Mouse (Mus musculus) lung, embryonic 15.5 days (tissue): Measurements from ENCODE around the gene Zfyve16. TPM values are rescaled to one million over a fixed set of nuclear protein-coding genes. Genes with fewer than 3 reads are reported as not detected.

ENCODE experiments used
- ATAC-seq: fragments of 200-750 bp; cut with Nextera tagmentation; 2 replicates; pipeline ENCODE4 v1.8.0; 2017; ENCODE audit warnings: moderate number of reproducible peaks, borderline replicate concordance; ENCODE audit not compliant: low FRiP score, low TSS enrichment; ENCODE audit errors: extremely low read depth
- H3K27ac ChIP-seq: fragments of 300-500 bp; sonication (generic); 2 replicates; pipeline ENCODE4 v1.5.1; 2015; ENCODE audit warnings: moderate library complexity, mild to moderate bottlenecking, inconsistent platforms
- H3K27me3 ChIP-seq: fragments of 300-500 bp; sonication (generic); 2 replicates; pipeline ENCODE4 v1.6.1; 2015; ENCODE audit warnings: inconsistent platforms
- H3K36me3 ChIP-seq: fragments of 300-500 bp; sonication (generic); 2 replicates; pipeline ENCODE4 v1.6.1; 2015; ENCODE audit warnings: inconsistent platforms
- H3K4me1 ChIP-seq: fragments of 300-500 bp; sonication (generic); 2 replicates; pipeline ENCODE4 v1.6.1; 2015; ENCODE audit warnings: inconsistent platforms
- H3K4me2 ChIP-seq: fragments of 300-500 bp; sonication (generic); 2 replicates; pipeline ENCODE4 v1.6.1; 2015; ENCODE audit warnings: inconsistent platforms, mild to moderate bottlenecking, moderate library complexity
- H3K4me3 ChIP-seq: fragments of 300-500 bp; sonication (generic); 2 replicates; pipeline ENCODE4 v1.5.1; 2015; ENCODE audit warnings: mild to moderate bottlenecking, inconsistent platforms
- H3K9ac ChIP-seq: fragments of 300-500 bp; sonication (generic); 2 replicates; pipeline ENCODE4 v1.6.1; 2015; ENCODE audit warnings: inconsistent platforms
- H3K9me3 ChIP-seq: fragments of 300-500 bp; sonication (generic); 2 replicates; pipeline ENCODE4 v1.6.1; 2016; ENCODE audit warnings: inconsistent platforms
- WGBS: fragments of 180-500 bp; shearing (Covaris S2); methylation state at CpG from one replicate; pipeline ENCODE4 v1.1.7; 2015; 5-methylcytosine and 5-hydroxymethylcytosine counted together
- polyA plus RNA-seq: library from polyadenylated mRNA; unstranded; fragments of >200 nt; fragmentation: Nextera tagmentation; extraction: Ambion mirVana; gene quantifications from 2 replicates; pipeline ENCODE4 v1.2.1, GENCODE M21; 2015

The Zfyve16 gene
- polyA plus RNA-seq, 1 experiment from 2014 or later, result 10.2 TPM

- H3K27me3 ChIP-seq, result no peaks in the 10 kb centered on the region
- ATAC-seq, result no peak
- H3K4me1 ChIP-seq, result no peaks in the 10 kb centered on the region
- no peaks in the 10 kb centered on the region; the same call in 1 of the 2 replicates for H3K36me3 ChIP-seq
- H3K4me3 ChIP-seq, result no peak overlapping the region
- no peak overlapping the region for H3K4me2 ChIP-seq
- no peak overlapping the region for H3K9ac ChIP-seq
- 62% methylated on average over 3 of the region's 3 CpGs for WGBS
- H3K9me3 ChIP-seq, result no peaks in the 10 kb centered on the region
- no peak overlapping the region for H3K27ac ChIP-seq
Observed at GRCm38 (mm10) chr13:92464698-92465097, 66.0 kb downstream of the Zfyve16 start.

GRCm38 (mm10) chr13:92446872-92447271 is 83.8 kb downstream of the Zfyve16 start:
- ATAC-seq, result no peak
- no peaks in the 10 kb centered on the region for H3K9me3 ChIP-seq
- H3K4me1 ChIP-seq, result no peaks in the 10 kb centered on the region
- no peak overlapping the region for H3K27ac ChIP-seq
- no peak overlapping the region for H3K4me3 ChIP-seq
- H3K27me3 ChIP-seq, result no peaks in the 10 kb centered on the region
- no peak overlapping the region for H3K9ac ChIP-seq
- 91% methylated on average over 7 of the region's 7 CpGs for WGBS
- no peaks in the 10 kb centered on the region for H3K36me3 ChIP-seq
- H3K4me2 ChIP-seq, result no peak overlapping the region

- ATAC-seq, result no peak
Observed at GRCm38 (mm10) chr13:92440286-92440685, 90.4 kb downstream of the Zfyve16 start.

GRCm38 (mm10) chr13:92438656-92439055 is 92.0 kb downstream of the Zfyve16 start:
- H3K4me3 ChIP-seq, result no peak overlapping the region
- H3K27me3 ChIP-seq, result no peaks in the 10 kb centered on the region
- WGBS, result 84% methylated on average over 10 of the region's 10 CpGs
- H3K4me1 ChIP-seq, result no peaks in the 10 kb centered on the region
- no peaks in the 10 kb centered on the region for H3K9me3 ChIP-seq
- no peak for ATAC-seq
- H3K4me2 ChIP-seq, result no peak overlapping the region
- no peak overlapping the region for H3K27ac ChIP-seq
- no peaks in the 10 kb centered on the region for H3K36me3 ChIP-seq
- no peak overlapping the region for H3K9ac ChIP-seq

More at GRCm38 (mm10) chr13:92440286-92440685, 90.4 kb downstream of the Zfyve16 start:
- Histone ChIP-seq H3K9ac (no peak overlapping the region), H3K9me3 (no peaks in the 10 kb centered on the region), H3K27me3 (no peaks in the 10 kb centered on the region), H3K4me2 (no peak overlapping the region), H3K4me3 (no peak overlapping the region), H3K27ac (no peak overlapping the region), H3K36me3 (no peaks in the 10 kb centered on the region), H3K4me1 (no peaks in the 10 kb centered on the region)
- WGBS, result 74% methylated on average over 13 of the region's 13 CpGs

Other genes with a start within 250 kb of the Zfyve16 start
- gene Gm20379, start 224.9 kb downstream of the Zfyve16 start, polyA plus RNA-seq, result 0.57 and 0.93 TPM in 2 replicates
- gene Dhfr, start 176.1 kb downstream of the Zfyve16 start, polyA plus RNA-seq, result 17.9 and 19.1 TPM in 2 replicates
- 23.3 and 25.0 TPM in 2 replicates for gene Msh3, start 175.9 kb downstream of the Zfyve16 start, polyA plus RNA-seq
- gene Ankrd34b, start 105.0 kb downstream of the Zfyve16 start, polyA plus RNA-seq, result 0.70 and 0.78 TPM in 2 replicates
- gene Fam151b, start 46.9 kb downstream of the Zfyve16 start, polyA plus RNA-seq, result 0.16 TPM in 1 of 2 replicates, not detected in the other
- not detected in 2 replicates for gene Spz1, start 45.3 kb upstream of the Zfyve16 start, polyA plus RNA-seq
- 23.4 and 26.0 TPM in 2 replicates for gene Serinc5, start 80.2 kb upstream of the Zfyve16 start, polyA plus RNA-seq